Mouse (Mus musculus) heart, postnatal 4 days (tissue): ENCODE measurements around the gene Supt3. TPM values are rescaled to one million over a fixed set of nuclear protein-coding genes. Genes with fewer than 3 reads are reported as not detected.

Experiments
- DNase-seq: peaks from one replicate; pipeline ENCODE4 v3.0.0; 2021
- total RNA-seq, 2 experiments: library from RNA; stranded (reverse); gene quantifications; 2 replicates each; pipeline ENCODE4 v1.2.3; 2021

Gene Supt3
- total RNA-seq, 2 experiments from 2014 or later, result 17.6 to 19.2 TPM

DNA sequence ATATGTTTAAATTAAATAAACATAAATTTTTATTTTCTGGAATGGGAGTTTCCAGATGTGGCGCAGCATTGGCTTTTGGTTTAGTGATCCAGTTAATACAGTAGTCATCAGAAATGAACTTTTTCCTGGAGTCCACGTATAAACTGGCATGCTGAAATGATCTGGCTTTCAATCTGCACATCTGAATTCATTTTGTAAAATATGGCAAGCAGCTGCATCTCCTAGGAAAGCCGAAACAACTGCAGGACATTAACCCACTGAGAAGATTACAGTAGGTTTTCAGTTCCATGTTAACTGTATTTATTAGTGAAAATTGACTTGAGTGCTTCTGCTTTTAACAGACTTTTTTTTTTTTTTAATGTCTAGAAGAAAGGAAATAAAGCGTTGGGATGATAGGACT, 5.4 kb downstream of the Supt3 start:
- no peak for DNase-seq

GRCm38 (mm10) chr17:44783143-44783542, 6.2 kb downstream of the Supt3 start:
- no peak for DNase-seq

DNA sequence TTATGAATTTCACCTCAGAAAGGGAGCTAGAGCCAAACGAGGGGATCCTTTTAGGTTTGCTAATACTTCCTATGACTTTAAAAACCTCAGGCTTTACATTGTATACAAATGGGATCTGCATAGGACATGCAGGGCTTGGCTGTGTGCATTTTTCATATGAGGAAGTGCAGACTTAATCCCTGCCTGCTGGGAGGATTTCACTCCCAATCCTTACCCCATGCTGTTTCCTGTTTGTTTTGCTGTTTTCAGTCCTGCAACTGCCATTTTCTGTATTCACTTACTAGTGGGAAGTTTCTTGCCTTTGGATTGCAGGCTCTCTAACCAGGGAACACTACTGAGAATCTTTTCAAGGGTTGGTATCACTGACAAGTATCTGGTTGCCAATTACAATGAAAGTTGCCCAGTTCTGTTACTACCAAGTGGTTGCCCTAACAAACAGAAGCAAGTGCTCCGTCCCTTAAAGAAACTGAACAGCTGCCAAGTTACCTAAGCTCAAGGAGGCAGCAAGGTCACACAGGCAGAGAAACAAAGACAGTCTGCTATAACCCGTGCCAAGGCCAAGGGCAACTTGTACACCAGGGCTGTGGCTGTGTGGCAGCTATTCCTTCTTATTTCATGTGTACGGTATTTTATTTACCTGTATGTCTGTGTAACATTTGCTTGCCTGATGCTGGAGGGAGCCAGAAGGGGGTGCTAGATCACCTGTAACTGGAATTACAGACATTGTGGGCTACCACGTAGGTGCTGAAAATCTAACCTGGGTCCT, 12.2 kb downstream of the Supt3 start:
- DNase-seq, result no peak

- no peak for DNase-seq
These were observed 15.4 kb downstream of the Supt3 start for GRCm38 (mm10) chr17:44792218-44792917.

- DNase-seq, result no peak
These were observed 20.4 kb downstream of the Supt3 start for GRCm38 (mm10) chr17:44797331-44797730.

- no peak for DNase-seq
These were observed 30.1 kb downstream of the Supt3 start for GRCm38 (mm10) chr17:44807031-44807430.

- no peak for DNase-seq
These were observed 37.7 kb downstream of the Supt3 start, which contains the start of gene Runx2 for GRCm38 (mm10) chr17:44814508-44815175. TSS of gene Runx2 (minus strand) at chr17:44814797.

DNA sequence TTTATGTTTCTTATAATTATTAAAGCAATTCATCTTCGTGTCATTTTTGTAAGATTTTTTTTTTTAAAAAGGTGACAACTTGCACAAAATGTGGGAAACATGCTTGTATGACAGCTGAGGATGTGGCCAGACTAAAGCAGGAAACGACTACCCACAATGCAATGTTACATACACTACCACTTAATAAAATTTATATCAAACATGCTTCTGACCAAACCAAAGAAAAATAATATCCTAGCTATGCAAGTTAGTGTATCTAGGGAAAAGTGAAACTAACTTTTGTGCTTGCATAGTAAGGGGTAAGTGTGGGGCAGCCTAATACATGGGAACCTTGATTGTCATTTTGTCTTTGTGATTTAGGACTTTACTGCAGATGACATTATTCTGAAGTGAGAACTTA, 41.9 kb downstream of the Supt3 start:
- no peak for DNase-seq

- DNase-seq, result no peak
These were observed 42.9 kb downstream of the Supt3 start for GRCm38 (mm10) chr17:44819816-44820215.

GRCm38 (mm10) chr17:44821940-44822339, 45.0 kb downstream of the Supt3 start:
- no peak for DNase-seq

DNA sequence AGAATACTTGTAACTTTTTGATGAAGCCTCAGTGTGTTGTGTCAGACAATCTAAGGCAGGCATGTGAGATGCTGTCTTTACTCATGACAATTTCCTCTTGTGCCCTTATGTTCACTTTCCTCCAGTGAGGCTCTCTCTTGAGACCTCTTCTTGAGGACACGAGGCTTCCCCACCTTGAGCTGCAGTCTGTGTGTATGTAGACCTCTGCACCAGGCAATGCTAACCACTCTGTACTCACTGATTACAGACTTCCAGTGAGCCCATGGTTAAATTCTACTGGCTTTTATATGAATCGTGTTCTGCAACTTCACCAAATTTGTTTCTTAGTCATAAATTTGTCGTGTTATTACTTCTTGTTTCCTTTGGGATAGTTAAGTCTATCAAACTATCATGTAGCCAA, 50.2 kb downstream of the Supt3 start:
- no peak for DNase-seq

DNA sequence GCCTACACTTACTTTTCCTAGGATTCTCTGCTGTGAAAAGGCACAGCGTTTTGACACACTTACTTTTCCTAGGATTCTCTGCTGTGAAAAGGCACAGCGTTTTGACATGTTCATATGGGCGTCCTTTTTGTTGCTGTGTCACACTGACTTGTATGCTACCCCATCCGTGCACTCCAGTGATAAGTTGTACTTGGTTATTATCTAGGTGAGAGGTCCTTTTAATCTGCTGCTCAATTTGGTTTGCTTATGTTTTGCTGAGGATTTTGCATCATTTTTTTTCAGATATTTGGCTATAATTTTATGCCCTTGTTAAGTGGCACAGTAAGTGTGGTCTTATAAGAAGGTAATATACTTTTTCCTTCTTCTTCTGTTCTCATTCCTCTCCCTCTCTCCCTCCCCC, 51.0 kb downstream of the Supt3 start:
- no peak for DNase-seq

DNA sequence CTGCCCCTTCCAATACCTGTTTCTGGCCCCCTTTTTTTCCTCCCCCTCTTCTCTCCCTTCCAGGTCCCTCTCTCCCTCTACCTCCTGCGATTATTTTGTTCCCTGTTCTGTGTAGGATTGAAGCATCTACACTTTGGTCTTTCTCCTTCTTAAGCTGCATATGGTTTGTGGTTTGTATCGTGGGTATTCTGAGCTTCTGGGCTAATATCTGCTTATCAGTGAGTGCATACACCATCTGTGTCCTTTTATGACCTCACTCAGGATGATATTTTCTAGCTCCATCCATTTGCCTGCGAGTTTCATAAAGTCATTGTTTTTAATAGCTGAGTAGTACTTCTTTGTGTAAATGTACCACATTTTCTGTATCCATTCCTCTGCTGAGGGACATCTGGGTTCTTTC, 52.6 kb downstream of the Supt3 start:
- no peak for DNase-seq

DNA sequence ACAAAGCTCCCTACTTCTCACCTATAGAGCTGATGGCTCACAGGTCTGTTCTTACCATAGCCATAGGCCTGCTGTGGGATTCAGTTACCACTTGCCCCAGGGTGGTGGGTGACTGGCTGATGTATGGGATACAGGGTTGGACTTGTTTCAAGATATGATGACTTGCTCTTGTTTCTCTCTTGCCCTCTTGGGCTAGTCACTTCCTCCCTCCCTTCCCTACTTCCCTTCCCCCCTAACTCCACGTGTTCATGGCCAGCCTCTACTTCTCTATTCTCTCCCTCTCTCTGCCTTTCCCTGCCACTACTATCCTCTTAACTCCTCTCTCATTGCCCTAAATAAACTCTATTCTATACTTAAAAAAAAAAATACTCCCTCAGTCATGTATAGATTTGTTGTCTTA, 54.2 kb downstream of the Supt3 start:
- no peak for DNase-seq

DNA sequence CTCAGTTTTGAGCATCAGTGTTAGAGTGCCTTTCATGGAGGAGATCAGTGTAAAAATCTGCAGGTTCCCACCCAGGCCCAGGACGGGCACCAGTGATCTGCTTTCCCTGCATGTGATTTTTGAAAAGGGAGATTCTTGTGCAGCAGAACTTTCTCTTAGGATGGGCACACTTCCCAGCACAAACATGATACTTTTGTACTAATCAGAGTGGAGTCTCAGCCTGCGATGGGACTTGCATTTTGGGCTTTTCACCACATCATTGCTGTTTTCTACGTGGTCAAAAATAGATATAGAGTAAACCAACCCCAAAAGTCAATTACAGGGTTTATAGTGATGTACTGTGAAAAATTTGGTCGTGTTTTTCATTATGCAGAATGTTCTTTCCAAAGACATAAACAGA, 65.2 kb downstream of the Supt3 start:
- DNase-seq, result no peak

- no peak for DNase-seq
These were observed 86.2 kb downstream of the Supt3 start for GRCm38 (mm10) chr17:44863165-44863564.

DNA sequence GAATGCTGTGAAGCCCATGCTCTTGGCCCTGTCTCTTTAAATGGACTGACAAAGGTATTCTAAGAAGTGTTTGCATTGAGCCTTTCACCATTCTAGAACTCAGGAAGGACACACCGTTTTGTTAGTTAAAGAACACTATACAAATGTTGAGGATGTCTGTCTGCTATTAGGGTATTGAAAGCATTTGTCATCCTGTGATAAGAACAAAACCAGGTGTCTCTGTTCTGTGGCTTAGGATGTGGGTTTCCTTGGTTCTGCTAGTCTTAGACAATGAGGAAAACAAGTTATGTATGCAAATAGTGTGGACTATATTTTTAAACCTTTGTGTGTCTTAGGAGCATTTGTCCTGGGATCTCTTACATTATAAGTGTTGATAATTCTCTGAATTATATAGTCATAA, 116.6 kb downstream of the Supt3 start:
- DNase-seq, result no peak

DNA sequence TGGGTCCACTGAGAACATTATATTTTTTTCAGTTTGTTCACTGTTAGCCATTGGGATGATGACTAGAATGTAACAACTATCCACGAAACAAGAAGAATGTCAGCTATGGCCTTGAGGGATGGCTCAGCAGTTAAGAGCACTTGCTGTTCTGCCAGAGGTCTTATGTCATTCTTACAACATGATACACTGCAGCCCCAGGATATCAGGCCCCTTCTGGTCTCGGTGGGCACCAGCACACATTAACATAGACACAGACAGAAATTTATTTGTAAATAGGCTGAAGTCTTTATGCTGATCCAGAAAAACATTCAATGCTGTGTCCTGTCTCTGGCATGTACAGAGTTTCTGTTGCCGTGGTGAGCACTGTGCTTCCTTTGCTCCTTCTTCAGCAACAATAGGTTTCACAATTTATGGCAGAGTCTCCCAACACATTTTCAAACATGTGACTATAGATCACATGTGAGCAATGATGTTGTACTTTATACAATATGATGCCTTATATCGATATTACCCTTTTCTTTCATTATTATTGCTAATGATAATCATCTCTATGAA, 166.7 kb downstream of the Supt3 start:
- no peak for DNase-seq

DNA sequence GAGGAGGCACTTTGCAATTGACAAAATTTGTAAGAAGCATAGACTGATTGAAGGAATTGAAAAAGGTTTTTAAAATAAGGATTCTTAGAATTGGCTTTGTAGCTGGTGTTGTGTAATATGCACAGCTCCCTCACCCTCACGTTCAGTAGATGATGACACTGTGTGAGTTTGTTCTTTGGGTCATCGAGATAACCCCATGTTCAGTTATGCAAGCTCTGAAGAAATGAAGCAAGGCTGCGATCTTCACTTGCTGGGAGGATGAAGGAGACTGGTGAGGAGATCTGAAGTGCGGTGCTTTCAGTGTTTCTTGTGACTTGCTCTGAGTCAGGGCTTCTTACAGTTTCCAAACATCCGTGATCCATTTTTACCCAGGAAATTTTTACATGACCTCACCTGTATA, 168.4 kb downstream of the Supt3 start:
- DNase-seq, result no peak

DNA sequence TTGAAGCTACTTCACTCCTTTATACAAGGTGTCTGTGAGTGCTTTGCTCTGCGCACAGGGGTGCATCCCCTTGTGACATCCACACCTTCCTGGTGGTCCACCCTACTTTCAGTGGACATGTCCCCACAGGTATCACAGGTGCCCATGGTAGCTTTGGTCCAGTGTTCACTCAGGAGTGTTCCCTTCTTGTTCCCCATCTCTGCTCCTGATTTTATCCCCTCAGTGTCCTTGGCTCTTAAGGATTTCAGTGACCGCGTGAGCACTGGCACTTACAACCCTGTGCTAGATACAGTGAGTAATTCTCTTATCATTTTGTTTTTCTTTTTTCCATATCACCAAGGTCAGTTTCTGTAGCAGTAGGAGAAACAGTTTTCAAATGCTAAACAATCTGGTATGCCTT, 171.4 kb downstream of the Supt3 start:
- DNase-seq, result no peak

DNA sequence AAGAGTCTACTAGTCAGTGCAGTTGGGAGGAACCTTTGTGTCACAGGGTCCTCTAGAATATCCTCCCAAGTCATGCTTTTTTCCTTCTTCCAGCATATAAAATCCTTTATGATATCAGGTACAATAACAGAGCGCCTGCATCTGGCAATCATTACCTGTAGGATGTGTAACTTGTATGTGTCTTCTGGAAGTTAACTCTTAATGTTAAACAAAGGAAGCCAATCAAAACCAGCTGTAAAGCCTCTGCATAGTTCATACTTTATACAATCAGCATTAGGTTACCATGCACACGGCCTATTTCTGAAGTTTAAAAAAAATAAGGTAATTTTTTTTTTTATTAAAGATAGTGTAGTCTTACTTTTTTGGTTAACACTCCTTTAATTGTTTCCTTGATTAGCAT, 179.7 kb downstream of the Supt3 start:
- no peak for DNase-seq

DNA sequence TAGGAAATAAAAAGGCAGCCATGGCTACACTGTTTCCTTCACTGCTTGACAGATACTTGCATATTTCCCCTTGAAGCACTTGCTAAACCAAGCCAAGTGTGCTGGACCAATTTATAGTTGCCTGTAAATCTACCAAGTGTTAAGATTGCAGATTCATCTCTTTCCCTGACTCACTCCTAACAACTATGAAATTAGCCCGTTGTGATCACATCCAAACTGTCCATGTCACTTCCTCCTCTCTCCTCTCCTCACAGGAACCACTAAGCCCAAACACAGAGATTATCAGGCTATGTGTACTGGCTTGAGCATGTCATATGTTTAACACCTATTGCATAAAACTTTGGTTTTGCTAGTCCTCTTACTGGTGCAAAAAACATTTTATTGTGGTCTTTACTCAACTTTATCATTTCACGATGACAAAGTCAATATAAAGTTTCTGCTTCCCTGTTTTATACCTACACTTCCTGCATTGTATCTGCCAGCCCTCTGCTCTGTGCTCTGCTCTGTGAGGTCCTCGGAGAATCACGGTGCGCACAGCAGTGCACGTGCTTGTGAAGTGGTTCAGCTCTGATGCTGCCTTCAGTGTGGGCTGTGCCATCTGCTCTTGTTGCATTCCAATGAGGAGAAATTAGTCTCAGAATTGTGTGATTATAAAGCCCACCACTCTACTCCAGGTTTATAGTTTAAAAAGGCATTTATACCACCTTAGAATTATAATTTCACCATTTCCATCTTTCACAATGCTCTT, 186.3 kb downstream of the Supt3 start:
- DNase-seq, result no peak

DNA sequence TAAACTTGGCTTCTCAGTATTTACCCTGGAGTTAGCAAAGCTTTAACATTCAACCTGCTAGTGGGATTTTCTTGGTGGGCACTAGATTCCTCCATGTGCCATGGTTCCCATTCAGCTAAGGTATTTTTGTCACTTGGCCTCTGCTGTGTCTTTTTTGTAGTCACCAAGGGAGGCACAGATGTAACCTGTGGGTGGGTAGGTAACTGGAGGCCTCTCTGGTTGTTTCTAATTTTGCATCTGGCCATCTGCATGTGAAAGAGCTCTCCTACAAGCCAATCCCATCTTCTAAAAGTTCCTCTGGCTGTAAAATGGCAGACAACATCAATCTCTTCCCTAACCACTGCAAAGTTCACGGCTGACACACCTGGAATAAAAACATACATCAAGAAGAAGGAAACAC, 190.2 kb downstream of the Supt3 start:
- DNase-seq, result no peak
